Mouse (Mus musculus): ENCODE measurements around the gene Ttc8. TPM values are rescaled to one million over a fixed set of nuclear protein-coding genes. Genes with fewer than 3 reads are reported as not detected.

Gene Ttc8
- polyA plus RNA-seq, 1 experiment = not detected

GRCm38 (mm10) chr12:99030022-99030421 lies 109.6 kb downstream of the Ttc8 start:
- H3K36me3 ChIP-seq (ENCODE audit: control insufficient read depth) = no peaks in the 10 kb centered on the region
- H3K27me3 ChIP-seq (ENCODE audit: control insufficient read depth) = no peaks in the 10 kb centered on the region
- no peak for TF ChIP-seq GATA1 (IDR thresholded peaks at IDR 0.05; ENCODE audit: low read length)
- no peak for TF ChIP-seq TAL1 (IDR thresholded peaks at IDR 0.05; ENCODE audit: low read length)
- H3K4me1 ChIP-seq (ENCODE audit: control insufficient read depth) = no peaks in the 10 kb centered on the region
- no peaks in the 10 kb centered on the region for H3K9me3 ChIP-seq (ENCODE audit: control insufficient read depth, low read length)
- no peak overlapping the region for H3K4me3 ChIP-seq (replicated peaks)

Other genes starting within 250 kb of the Ttc8 start
- gene Ptpn21, start 183.2 kb upstream of the Ttc8 start, polyA plus RNA-seq (2012) = not detected in 2 replicates
- gene Zc3h14, start 173.6 kb upstream of the Ttc8 start, polyA plus RNA-seq (2012) = 0.36 and 0.65 TPM in 2 replicates
- 0.03 TPM in 1 of 2 replicates, not detected in the other for gene Eml5, start 19.1 kb upstream of the Ttc8 start, polyA plus RNA-seq (2012)